Mouse (Mus musculus) thymus, postnatal 0 days (tissue): Measurements from ENCODE around the gene Aff4. TPM values are rescaled to one million over a fixed set of nuclear protein-coding genes. Genes with fewer than 3 reads are reported as not detected.

ENCODE experiments used
- DNase-seq: peaks from one replicate; pipeline ENCODE4 v3.0.0-alpha.2; 2015; ENCODE audit warnings: low spot score
- polyA plus RNA-seq: library from polyadenylated mRNA; unstranded; fragments of >200 nt; fragmentation: Nextera tagmentation; extraction: Ambion mirVana; gene quantifications from 2 replicates; pipeline ENCODE4 v1.2.1, GENCODE M21; 2015

Aff4 gene
- polyA plus RNA-seq, 1 experiment from 2014 or later: 36.1 TPM

DNA sequence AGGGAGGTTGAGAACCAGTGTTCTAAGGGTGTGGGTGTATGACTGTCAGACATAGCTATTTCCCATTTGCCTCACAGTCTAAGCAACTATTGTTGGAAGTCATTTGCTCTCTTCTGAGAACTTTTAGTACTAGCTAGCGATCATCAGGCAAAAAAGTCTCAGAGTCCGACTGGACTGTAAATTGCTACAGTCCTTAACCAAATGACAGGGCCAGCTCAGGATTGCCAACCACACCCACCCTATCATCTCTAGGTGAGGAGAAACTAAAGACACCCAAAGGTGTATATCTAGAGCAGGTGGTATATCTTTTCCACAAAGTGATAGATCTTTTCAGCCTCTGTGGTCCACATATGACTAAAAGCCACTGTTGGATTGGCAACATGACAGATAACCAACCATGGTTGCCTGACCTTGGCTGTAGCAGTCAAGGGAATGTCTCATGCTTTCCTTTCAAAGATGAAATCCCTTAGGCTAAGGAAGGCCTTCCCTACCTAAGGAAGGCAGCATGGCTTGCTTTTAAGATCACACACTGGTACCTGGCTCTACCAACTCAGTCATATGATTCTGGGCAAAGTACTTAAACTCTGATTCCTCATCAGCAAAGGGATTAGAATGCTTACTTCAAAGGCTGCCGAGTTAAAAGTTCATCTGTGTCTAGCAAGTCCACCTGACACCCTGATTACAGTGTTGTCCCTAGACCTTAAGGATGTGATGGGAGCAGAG, 77.5 kb downstream of the Aff4 start:
- DNase-seq: no peak

DNA sequence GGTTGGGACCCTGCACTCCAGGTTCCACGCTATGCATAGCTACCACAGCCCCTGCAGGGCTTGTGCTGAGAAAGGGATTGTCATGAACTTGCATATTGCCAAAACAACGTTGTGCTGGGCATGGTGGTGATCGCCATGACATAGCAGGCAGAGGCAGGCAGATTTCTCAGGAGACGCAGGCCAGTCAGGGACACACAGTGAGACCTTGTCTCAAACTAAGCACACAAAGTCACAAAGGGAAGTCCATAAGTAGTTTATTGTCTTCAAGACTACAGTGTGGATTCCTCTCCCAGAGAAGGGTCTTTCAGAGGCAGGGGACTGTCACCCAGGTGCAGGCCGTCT, 78.1 kb downstream of the Aff4 start:
- no peak for DNase-seq

DNA sequence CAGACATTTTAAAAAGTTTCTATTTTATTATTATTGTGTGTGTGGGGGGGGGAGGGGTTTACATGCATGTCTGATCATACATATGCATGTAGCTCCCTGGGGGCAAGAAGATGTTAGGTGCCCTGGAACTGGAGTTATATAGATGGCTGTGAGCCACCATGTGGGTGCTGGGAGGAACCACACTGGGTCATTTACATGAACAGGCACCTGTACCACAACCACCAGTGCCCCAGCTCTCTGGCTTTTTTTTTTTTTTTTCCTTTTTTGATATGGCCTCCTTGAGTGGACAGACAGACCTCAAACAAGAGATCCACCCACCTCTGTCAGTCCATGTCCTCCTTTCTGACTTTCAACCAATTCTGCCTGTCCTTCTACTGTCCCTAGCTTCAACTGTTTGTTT, 78.5 kb downstream of the Aff4 start:
- no peak for DNase-seq

DNA sequence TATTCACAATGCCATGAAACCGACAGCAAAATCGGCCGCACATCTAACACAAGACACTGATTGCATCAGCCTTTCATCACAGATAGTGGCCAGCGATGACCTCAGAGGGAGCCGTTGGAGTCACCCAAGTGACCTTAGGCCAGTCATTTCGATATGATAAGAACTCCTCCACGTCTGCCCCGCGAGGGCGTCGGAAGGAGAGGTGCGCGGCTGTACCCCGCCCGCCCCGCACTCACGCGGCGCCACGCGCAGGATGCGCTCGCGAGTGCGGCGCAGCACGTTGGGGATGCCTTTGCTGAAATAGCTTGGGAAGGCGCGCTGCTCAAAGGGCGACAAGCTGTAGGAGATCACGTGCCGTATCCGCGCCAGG, 79.7 kb downstream of the Aff4 start:
- DNase-seq: no peak

DNA sequence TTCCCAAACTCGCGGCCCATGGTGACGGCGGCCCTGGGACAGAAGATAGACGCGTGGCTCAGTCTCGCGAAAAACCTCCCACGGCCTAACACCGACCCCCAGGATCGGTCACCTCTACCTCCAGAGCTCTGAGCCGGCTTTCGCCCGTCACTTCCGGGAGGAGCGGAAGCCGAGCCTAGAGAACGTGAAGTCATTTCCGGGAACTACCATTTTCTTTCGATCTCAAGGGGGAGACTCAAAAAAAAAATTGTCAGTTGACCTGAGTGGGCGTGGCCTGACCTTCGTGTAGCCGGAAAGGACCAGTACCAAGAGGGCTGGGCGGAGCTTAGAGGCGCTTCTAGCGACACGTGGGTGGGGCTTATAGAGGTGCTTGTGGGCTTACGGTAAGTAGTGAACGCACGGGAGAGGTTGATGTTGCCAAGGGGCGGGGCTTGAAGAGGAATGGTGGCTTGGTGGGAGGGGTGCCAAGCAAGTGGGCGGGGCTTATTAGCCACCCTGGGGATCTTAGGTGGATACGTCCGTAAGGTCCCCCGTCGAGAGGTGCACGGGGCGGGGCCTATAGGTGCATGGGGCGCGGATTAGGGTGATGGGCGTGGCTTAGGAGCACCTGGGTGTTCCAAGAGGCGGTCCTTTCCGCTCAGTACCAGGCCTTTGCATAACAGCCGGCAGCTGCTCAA, 80.2 kb downstream of the Aff4 start, which contains the start of the genes Uqcrq and Gdf9:
Uqcrq (minus strand) TSS at position 162 of the 677 bp plus-strand sequence.
Gdf9 (plus strand) TSS at position 354 of the 677 bp plus-strand sequence.
- peak; percentile 100 for DNase-seq

DNA sequence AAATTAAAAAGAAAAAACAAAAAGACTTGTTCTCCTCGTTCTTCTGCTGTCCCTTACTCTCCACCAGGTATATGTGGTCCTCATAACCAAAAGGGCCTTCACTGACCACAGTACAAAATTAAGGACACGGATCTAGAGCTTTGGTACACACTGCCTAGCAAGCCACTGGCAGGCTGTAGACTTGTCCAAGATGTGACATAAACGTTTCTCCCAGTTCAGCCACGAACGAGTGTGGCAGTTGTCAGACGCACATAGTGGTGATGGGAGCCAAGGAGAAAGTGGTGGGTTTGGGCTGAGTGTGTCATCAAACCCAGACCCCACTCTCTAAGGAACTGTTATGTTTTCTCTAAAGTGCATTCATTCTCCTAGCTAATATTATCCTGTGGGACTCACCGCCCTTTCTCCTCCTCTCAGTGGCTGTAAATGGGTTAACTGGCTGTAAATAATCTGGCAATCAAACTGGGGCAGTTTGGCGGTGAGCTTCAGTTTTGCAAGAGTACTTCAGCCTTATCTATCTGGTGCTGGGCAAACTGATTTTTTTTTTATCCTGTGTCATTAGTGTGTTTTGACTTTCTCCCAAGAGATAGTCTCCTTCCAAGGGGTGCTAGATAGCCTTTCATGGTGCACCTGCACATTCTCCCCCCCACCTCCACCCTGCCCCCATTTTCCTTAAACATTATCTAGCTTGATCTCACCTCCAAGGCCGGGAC, 80.9 kb downstream of the Aff4 start:
- no peak for DNase-seq

DNA sequence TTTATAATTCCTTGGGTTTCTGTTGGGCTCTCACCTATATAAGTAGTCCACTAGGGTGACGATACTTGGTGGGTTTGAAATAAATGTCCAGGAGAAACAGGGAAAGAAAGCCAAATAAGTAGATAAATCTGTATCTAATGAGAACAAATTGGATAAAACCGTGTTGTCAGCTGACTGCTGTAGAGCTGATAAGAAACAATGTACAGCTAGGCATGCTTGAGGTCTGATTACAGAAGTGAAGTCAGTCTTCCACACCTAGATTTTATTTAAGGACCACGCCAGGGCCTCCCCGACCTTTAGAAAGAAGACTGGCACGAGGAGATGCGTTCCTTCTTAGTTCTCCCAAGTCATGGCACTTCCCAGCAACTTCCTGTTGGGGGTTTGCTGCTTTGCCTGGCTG, 82.4 kb downstream of the Aff4 start:
- DNase-seq: no peak

DNA sequence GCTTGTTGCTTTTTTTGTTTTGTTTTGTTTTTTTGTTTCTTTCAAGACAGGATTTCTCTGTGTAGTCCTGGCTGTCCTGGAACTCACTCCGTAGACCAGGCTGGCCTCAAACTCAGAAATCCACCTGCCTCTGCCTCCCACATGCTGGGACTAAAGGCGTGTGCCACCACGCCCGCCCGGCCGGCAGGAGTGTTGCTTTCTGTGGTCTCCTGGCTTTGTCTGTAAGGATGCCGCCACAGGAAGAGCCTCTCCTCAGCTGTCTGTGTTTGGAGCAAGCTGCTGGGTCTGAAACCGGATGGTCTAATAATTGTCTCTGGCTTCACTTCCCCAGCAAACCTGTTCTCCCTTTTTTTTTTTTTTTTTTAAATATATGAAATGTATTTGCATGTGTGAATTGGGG, 84.9 kb downstream of the Aff4 start:
- DNase-seq: no peak

DNA sequence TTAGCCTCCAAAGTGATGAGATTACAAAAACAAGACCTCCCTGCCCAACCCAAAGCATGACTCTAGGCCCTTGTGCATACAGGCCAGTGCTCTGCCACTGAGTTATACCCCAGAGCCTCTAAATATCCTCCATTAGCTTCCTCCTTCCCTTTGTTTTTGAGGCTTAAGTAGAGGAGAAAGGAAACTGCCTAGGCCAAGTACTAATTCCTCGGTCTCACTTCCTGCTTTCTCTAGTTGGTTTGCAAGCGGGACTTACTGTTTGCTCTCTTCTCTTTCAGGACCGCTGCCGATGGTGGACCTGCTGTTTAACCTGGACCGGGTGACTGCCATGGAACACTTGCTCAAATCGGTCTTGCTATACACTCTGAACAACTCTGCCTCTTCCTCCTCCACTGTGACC, 85.7 kb downstream of the Aff4 start:
- DNase-seq: no peak

DNA sequence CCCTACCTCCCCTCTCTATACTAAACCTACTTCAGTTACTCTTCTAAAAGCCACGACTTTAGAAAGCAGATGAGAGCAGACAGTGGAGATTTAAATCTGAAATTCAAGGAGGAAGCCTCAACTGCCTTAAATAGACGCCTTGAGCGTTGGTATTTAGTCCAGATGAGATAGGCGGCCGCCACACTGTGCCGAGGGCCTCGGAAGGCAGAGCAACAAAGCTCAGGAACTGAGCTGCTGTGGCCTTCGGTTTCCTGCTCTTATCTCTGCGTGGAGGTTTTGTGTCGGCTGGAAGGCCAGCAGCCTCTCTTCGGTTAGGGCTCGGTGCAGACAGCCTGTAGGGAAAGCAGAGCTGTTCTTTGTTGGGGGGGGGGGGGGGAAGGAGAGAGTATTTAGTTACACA, 91.3 kb downstream of the Aff4 start:
- DNase-seq: peak; percentile 58

DNA sequence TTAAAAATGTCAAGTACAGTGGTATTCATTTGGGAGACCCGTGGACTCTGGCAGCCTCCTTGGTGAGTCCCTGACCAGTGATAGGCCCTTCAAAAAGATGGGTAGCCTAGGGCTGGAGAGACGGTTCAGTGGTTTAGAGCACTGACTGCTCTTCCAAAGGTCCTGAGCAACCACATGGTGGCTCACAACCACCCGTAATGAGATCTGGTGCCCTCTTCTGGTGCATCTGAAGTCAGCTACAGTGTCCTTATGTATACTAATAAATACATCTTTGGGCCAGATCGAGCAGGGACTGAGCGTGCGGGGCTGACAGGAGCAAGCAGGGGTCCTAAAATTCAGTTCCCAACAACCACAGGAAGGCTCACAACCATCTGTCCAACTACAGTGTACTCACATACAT, 93.2 kb downstream of the Aff4 start:
- no peak for DNase-seq

DNA sequence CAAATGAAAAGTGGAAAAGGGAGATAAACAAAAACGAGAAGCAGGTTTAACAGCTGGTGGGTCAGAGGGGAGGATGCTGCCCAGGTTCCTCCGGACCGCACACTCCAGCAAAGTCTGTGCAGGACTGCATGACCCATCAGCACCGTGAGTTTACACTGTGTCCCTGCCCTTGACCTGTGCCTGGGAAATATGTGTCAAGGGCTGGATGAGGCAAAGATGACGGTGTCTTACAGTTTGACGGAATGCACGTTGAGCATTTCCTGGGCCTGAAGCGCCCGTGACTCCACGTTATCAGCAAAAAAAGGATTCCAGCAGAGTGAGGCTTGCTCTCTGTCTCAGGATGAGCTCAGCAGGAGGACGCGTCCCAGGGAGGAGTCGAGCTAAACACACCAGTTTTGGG, 94.9 kb downstream of the Aff4 start:
- DNase-seq: no peak

DNA sequence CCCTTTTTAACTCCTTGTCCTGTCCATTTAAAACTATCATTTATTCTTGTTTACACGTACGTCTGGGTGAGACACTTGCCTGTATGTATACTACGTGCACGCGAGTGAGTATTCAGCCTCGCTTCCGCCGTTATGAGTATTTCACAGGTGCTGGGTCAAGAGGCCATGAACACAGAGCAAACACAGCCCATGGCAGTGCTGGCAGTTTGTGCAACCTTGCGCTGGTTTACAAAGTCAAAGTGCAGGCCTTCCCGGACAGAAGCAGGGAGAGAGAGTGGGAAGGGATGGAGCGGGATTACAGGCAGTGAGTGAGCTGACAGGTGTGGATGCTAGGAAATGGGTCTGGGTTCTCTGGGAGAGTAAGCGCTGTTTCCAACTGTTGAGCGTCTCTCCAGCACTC, 95.5 kb downstream of the Aff4 start:
- DNase-seq: no peak

DNA sequence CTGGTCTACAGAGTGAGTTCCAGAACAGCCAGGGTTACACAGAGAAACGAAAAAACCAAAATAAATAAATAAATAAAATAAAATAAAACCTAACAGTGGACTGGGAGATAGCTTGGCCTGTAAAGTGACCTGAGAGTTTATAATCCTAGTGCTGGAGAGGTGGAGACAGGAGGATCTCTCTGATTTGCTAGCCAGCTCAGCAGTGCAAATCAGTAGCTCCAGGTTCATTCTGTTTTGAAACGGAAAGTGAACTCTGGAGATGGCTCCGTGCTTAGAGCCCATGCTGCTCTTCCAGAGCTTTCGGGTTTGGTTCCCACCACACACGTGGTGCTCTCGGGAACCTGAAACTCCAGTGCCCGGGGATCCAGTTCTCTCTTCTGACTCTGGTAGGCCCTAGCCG, 97.4 kb downstream of the Aff4 start:
- no peak for DNase-seq

DNA sequence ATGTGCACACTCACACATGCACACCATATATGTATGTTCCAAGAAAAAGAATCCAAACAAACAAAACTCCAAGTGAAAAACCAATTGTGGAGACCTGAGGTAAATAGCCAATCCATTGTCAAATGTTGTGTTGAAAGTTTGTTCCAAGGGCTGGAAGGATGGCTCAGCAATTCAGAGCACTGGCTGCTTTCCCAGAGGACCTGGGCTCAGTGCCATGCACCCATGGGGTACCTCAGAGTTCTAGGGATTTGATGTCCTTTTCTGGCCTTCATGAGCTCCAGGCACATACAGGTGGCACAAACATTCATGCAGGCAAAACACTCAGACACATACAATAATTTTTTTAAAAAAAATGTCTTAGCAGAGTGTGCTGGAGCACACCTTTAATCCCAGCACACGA, 97.9 kb downstream of the Aff4 start:
- no peak for DNase-seq

DNA sequence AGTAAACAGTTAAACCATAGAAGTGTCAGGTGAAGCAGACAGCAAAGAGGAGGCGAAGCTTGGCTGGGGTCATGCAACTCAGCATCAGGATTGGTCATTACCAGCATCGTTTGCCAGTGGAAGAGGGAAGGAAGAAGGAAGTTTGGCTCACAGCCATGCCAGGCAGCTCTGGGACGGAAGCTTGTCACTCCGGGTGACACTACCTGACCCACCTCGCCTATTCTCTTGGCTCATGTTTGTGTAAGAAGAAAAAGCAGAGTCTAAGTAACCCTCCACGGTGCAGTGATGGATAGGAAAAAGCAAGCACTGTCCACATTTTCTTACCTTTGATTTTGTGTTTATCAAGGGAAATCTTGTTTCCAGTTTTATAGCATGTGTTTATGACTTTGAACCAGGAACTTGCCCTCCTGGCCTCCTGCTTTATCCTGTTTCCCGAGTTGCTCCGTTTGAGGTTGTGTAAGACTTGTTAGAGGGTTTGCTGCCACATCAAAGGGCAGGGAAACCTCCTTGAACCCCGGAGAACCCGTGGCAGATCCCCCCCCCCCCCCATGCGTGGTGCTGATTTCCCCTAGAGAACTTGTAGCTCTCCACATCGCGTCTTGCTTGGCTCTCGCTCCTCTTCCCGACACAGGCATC, 99.6 kb downstream of the Aff4 start:
- peak; percentile 51 for DNase-seq

DNA sequence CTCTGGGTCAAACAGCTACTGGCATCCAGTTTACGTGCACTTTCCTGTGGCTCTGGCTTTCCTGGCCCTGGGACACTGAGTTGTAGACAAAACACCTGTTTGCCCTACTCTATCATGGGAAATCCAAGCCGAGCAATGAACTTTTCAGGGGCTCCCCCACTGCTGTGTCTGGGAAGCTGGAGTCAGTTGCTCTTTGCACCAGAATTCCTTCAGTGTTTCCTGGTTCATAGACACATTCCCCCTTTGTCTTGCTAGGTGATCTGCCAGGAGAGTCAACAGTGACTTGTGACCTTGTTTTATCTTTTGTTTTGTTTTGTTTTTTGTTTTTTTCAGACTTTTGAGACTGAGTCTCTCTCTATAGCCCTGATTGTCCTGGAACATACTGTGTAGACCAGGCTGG, 100.7 kb downstream of the Aff4 start:
- no peak for DNase-seq

DNA sequence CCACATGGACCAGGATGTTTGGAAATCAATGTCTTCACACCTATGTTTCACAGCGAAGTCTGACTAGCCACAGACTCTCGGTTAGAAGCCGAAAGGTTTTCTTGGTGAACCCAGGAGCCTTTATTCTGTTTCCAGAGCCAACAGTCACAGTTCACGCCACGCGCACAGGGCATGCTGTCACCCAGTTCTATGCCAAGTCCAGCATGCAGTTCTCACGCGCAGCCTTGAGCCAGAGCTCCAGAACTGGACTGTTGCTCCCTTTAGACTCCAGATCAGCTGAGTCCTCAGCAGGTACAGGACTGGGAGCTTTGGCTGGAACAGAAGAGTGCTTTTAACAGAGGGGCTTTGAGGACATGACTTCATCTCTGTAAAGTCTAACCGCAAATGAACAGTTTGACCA, 101.8 kb downstream of the Aff4 start:
- no peak for DNase-seq

DNA sequence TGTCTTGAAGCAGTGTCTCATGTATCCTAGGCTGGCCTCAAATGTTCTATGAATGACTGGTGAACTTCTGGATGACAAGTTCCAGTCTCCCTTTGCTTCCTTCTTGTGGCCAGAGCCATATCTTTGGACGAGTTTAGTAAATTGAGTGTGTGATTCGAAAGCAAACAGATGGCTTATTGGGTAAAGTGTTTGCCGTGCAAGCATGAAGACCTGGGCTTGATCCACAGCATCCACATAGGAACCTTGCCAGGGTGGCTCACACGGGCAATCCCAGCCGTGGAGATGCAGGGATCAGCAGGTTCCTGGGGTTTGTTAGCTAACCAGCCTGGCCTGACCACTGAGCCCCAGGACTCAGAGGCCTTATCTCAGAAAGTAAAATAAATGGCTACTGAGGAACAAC, 102.4 kb downstream of the Aff4 start:
- DNase-seq: no peak

DNA sequence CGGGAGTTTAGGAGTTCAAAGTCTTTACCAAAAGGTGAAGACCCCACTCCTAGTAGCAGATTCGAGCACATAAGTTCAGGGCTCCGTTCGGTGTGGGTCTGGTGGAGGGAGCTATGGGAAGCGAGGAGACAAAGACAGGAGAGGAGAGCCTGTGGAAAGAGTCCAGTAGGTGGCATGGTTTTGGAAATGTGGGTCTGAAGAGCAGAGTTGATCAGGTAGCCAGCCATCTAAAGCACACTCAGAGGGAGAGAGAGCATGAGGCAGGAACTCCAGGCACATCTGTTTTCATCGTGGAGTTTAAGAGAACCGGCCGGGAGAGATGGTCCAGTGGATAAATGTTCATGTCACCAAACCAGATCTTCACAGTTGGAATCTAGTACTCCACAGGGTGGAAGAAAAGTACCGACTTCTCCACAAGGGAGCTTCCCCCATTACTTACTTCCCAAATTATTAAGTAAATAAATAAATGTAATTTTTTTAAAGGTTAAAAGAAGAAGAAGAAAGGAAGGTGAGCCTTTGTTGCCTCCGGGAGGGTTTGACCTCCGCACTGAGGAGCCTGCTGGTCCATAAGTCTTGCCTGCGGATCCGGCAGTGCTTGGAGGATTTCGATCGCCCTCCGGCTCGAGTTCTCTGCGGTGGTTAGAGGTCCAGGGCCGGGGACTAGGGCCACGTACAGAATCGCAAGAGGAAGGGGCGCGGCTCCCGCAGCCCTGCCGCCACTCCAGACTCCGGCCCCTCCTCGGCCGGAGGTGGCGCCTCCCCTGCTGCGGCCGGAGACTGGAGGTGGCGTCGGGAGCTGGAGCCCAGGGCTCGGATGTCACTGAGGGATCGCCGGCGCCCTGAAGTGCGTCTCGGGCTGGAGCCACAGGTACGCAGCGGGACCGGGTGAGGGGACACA, 106.1 kb downstream of the Aff4 start, which contains the start of the genes Gm10447 and Shroom1:
Gm10447 (minus strand) TSS at position 637 of the 898 bp plus-strand sequence.
Shroom1 (plus strand) TSS at position 732 of the 898 bp plus-strand sequence.
- no peak for DNase-seq
